Mouse (Mus musculus) CH12.LX (cell line): ENCODE measurements around the gene Zscan22.

ENCODE experiments used
- BHLHE40 ChIP-seq: IDR thresholded peaks from 2 replicates; pipeline ENCODE4 v1.6.1; 2011; ENCODE audit warnings: mild to moderate bottlenecking, low read depth, low read length, improper control_type of control experiment
- EP300 ChIP-seq: IDR thresholded peaks from 2 replicates; pipeline ENCODE4 v1.6.1; 2011; ENCODE audit warnings: low read length, improper control_type of control experiment
- ETS1 ChIP-seq: conservative IDR thresholded peaks from 2 replicates; pipeline ENCODE4 v1.6.1; 2012; ENCODE audit warnings: low read depth, mild to moderate bottlenecking, inconsistent platforms, low read length, improper control_type of control experiment, moderate library complexity
- KAT2A ChIP-seq: IDR thresholded peaks from 2 replicates; pipeline ENCODE4 v1.6.1; 2012; ENCODE audit warnings: low read length, improper control_type of control experiment, inconsistent platforms; ENCODE audit not compliant: insufficient replicate concordance
- MAX ChIP-seq: IDR thresholded peaks from 2 replicates; pipeline ENCODE4 v1.6.1; 2011; ENCODE audit warnings: low read length, improper control_type of control experiment
- MAZ ChIP-seq: IDR thresholded peaks from 2 replicates; pipeline ENCODE4 v1.6.1; 2012; ENCODE audit warnings: low read depth, mild to moderate bottlenecking, inconsistent platforms, low read length, improper control_type of control experiment, moderate library complexity
- RAD21 ChIP-seq: IDR thresholded peaks from 2 replicates; pipeline ENCODE4 v1.6.1; 2011; ENCODE audit warnings: low read depth, mild to moderate bottlenecking, low read length, improper control_type of control experiment, moderate library complexity
- SIN3A ChIP-seq: IDR thresholded peaks from 2 replicates; pipeline ENCODE4 v1.6.1; 2012; ENCODE audit warnings: low read length, improper control_type of control experiment, inconsistent platforms
- ZC3H11A ChIP-seq: IDR thresholded peaks from 2 replicates; pipeline ENCODE4 v1.6.1; 2012; ENCODE audit warnings: low read depth, mild to moderate bottlenecking, inconsistent platforms, low read length, improper control_type of control experiment
- ZNF384 ChIP-seq: IDR thresholded peaks from 2 replicates; pipeline ENCODE4 v1.6.1; 2012; ENCODE audit warnings: low read depth, low read length, improper control_type of control experiment, inconsistent platforms

- TF ChIP-seq ZC3H11A (no peak), BHLHE40 (no peak), RAD21 (no peak), ZNF384 (no peak), EP300 (no peak), ETS1 (no peak), MAZ (no peak), MAX (peak; percentile 76), KAT2A (peak; percentile 50; the same call in 1 of the 2 replicates), SIN3A (peak; percentile 93)
These were observed 51.6 kb downstream of the Zscan22 start for GRCm38 (mm10) chr7:12949032-12949871.
